Mouse (Mus musculus) G1E (cell line): ENCODE data around the gene Pik3c2b. TPM values are rescaled to one million over a fixed set of nuclear protein-coding genes. Genes with fewer than 3 reads are reported as not detected.

Source experiments
- ATAC-seq: 2 replicates; pipeline ENCODE4 v1.8.0; 2016; ENCODE audit warnings: mild to moderate bottlenecking; ENCODE audit not compliant: insufficient number of reproducible peaks, poor library complexity, low FRiP score, severe bottlenecking; ENCODE audit errors: extremely low read depth
- DNase-seq: peaks from one replicate; pipeline ENCODE4 v3.0.0; 2012; ENCODE audit warnings: low spot score
- H3K27me3 ChIP-seq: 2 replicates; pipeline ENCODE4 v1.6.1; 2012; ENCODE audit warnings: mild to moderate bottlenecking, low read length, inconsistent platforms; ENCODE audit not compliant: insufficient read depth
- H3K36me3 ChIP-seq: replicated peaks from 2 replicates; pipeline ENCODE3; 2012; ENCODE audit warnings: mild to moderate bottlenecking, inconsistent platforms
- H3K4me1 ChIP-seq: 2 replicates; pipeline ENCODE4 v1.6.1; 2012; ENCODE audit warnings: low read depth, low read length, inconsistent platforms, mixed read lengths; ENCODE audit not compliant: insufficient read depth
- H3K4me3 ChIP-seq: 2 replicates; pipeline ENCODE4 v1.5.1; 2012; ENCODE audit warnings: low read depth, mild to moderate bottlenecking, inconsistent platforms, low read length, moderate library complexity, mixed read lengths
- H3K9me3 ChIP-seq: replicated peaks from 2 replicates; pipeline ENCODE4 v1.6.1; 2012; ENCODE audit warnings: inconsistent platforms
- CTCF ChIP-seq: IDR thresholded peaks from 2 replicates; pipeline ENCODE4 v1.5.1; 2012; ENCODE audit warnings: low read depth, low read length, inconsistent platforms, mixed read lengths
- GATA1 ChIP-seq: IDR thresholded peaks from 2 replicates; pipeline ENCODE4 v1.6.1; 2012; ENCODE audit warnings: borderline replicate concordance, low read length, inconsistent platforms, mixed read lengths
- GATA2 ChIP-seq: IDR thresholded peaks from 2 replicates; pipeline ENCODE4 v1.6.1; 2012; ENCODE audit warnings: low read depth, low read length, inconsistent platforms, borderline replicate concordance
- POLR2AphosphoS5 ChIP-seq: IDR thresholded peaks from 2 replicates; pipeline ENCODE4 v1.6.1; 2012; ENCODE audit warnings: low read depth, low read length, inconsistent platforms; ENCODE audit not compliant: insufficient replicate concordance
- TAL1 ChIP-seq: conservative IDR thresholded peaks from 2 replicates; pipeline ENCODE4 v1.6.1; 2012; ENCODE audit warnings: low read depth, low read length, inconsistent platforms, mixed read lengths
- polyA plus RNA-seq: library from polyadenylated mRNA; stranded (reverse); fragments of >175 nt; gene quantifications from 2 replicates; pipeline ENCODE4 v1.2.3, GENCODE M21; 2012
- total RNA-seq, 2 experiments: library from RNA; stranded (forward) in 1 of 2; stranded (reverse) in 1 of 2; fragments of 200-1000 nt in 1 of 2; fragments of >200 nt in 1 of 2; fragmentation: Nextera tagmentation in 1 of 2; gene quantifications; 2 replicates each; pipeline ENCODE4 v1.2.3; 2014 to 2017

Pik3c2b gene
- total and polyA plus RNA-seq, 3 experiments, result 0.27 TPM; not detected in 2

- DNase-seq, result no peak
- H3K36me3 ChIP-seq, result no peaks in the 10 kb centered on the region
- H3K4me1 ChIP-seq, result peaks cover 34% of the 10 kb centered on the region
- no peaks in the 10 kb centered on the region for H3K9me3 ChIP-seq
- ATAC-seq, result no peak
- H3K27me3 ChIP-seq, result no peaks in the 10 kb centered on the region
- no peak overlapping the region for H3K4me3 ChIP-seq
- TF ChIP-seq GATA1 (no peak), CTCF (no peak), GATA2 (no peak), POLR2AphosphoS5 (no peak), TAL1 (no peak)
Measured at GRCm38 (mm10) chr1:133119931-133120712, 74.7 kb downstream of the Pik3c2b start.

GRCm38 (mm10) chr1:133121246-133121645 is 75.8 kb downstream of the Pik3c2b start:
- no peaks in the 10 kb centered on the region; the same call in 1 of the 2 replicates for H3K9me3 ChIP-seq
- H3K27me3 ChIP-seq, result no peaks in the 10 kb centered on the region
- ATAC-seq, result no peak
- no peak overlapping the region for H3K4me3 ChIP-seq
- no peaks in the 10 kb centered on the region for H3K36me3 ChIP-seq
- DNase-seq, result no peak
- H3K4me1 ChIP-seq, result peaks cover 37% of the 10 kb centered on the region
- TF ChIP-seq GATA2 (no peak), GATA1 (no peak), CTCF (no peak), TAL1 (no peak), POLR2AphosphoS5 (no peak)

GRCm38 (mm10) chr1:133124137-133124536 is 78.7 kb downstream of the Pik3c2b start:
- Histone ChIP-seq H3K4me3 (no peak overlapping the region), H3K9me3 (no peaks in the 10 kb centered on the region; the same call in 1 of the 2 replicates), H3K36me3 (no peaks in the 10 kb centered on the region), H3K27me3 (no peaks in the 10 kb centered on the region), H3K4me1 (peaks cover 35% of the 10 kb centered on the region)
- no peak for ATAC-seq
- no peak for TF ChIP-seq POLR2AphosphoS5
- TF ChIP-seq TAL1, result no peak
- no peak for TF ChIP-seq GATA2
- no peak for TF ChIP-seq GATA1
- TF ChIP-seq CTCF, result no peak
- no peak for DNase-seq

- no peaks in the 10 kb centered on the region for H3K36me3 ChIP-seq
- ATAC-seq (no peak), DNase-seq (no peak)
- peaks cover 36% of the 10 kb centered on the region for H3K4me1 ChIP-seq
- TF ChIP-seq GATA1, result no peak
- no peak for TF ChIP-seq TAL1
- no peak for TF ChIP-seq CTCF
- TF ChIP-seq POLR2AphosphoS5, result no peak
- TF ChIP-seq GATA2, result no peak
- no peaks in the 10 kb centered on the region for H3K27me3 ChIP-seq
- no peak overlapping the region for H3K4me3 ChIP-seq
- H3K9me3 ChIP-seq, result no peaks in the 10 kb centered on the region; the same call in 1 of the 2 replicates
Measured at GRCm38 (mm10) chr1:133125640-133126364, 80.3 kb downstream of the Pik3c2b start.

- Histone ChIP-seq H3K9me3 (no peaks in the 10 kb centered on the region; the same call in 1 of the 2 replicates), H3K4me3 (no peak overlapping the region), H3K27me3 (no peaks in the 10 kb centered on the region), H3K36me3 (no peaks in the 10 kb centered on the region), H3K4me1 (peaks cover 34% of the 10 kb centered on the region)
- DNase-seq, result no peak
- TF ChIP-seq GATA2 (no peak), TAL1 (no peak), POLR2AphosphoS5 (no peak), GATA1 (no peak), CTCF (no peak)
- ATAC-seq, result no peak
Measured at GRCm38 (mm10) chr1:133126365-133126740, 80.9 kb downstream of the Pik3c2b start.

- TF ChIP-seq GATA2 (no peak), TAL1 (no peak)
- Histone ChIP-seq H3K4me3 (no peak overlapping the region), H3K36me3 (peaks cover 6% of the 10 kb centered on the region), H3K4me1 (peaks cover 32% of the 10 kb centered on the region), H3K27me3 (no peaks in the 10 kb centered on the region), H3K9me3 (no peaks in the 10 kb centered on the region; the same call in 1 of the 2 replicates)
- DNase-seq, result no peak
- no peak for ATAC-seq
Measured at GRCm38 (mm10) chr1:133127328-133127727, 81.9 kb downstream of the Pik3c2b start.
